Mouse (Mus musculus) frontal cortex, postnatal 10 days (tissue): Measurements from ENCODE around the gene Wfdc2.

Experiments used
- DNase-seq, 2 experiments: peaks; one replicate each; pipeline ENCODE4 v3.0.0; 2022; ENCODE audit warnings: low spot score in 2 of 2, mixed read lengths in 1 of 2

The Wfdc2 gene

DNA sequence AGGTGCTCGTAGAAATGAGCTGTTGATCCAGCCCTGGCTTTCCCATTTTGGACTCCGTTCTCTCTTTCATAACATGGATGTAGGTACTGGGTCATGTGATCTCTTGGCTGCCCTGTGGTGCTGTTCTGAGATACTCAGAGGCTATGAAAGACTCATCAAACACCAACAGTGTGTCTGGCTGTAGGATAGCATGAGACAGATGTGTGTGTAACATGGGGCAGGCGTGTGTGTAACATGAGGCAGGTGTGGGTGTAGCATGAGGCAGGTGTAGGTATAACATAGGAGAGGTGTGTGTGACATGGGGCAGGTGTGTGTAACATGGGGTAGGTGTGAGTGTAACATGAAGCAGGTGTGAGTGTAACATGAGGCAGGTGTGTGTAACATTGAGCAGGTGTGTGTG lies 53.2 kb downstream of the Wfdc2 start:
- DNase-seq: no peak
